Mouse (Mus musculus) hindbrain, embryonic 16.5 days (tissue): Measurements from ENCODE around the gene Olfr449. TPM values are rescaled to one million over a fixed set of nuclear protein-coding genes. Genes with fewer than 3 reads are reported as not detected.

Source experiments
- polyA plus RNA-seq: library from polyadenylated mRNA; unstranded; fragments of >200 nt; fragmentation: Nextera tagmentation; extraction: Ambion mirVana; gene quantifications from 2 replicates; pipeline ENCODE4 v1.2.1, GENCODE M21; 2015

The Olfr449 gene
- polyA plus RNA-seq, 1 experiment from 2014 or later = not detected

Other genes with a start within 250 kb of the Olfr449 start
- not detected in 2 replicates for gene Tcaf3, start 236.7 kb upstream of the Olfr449 start, polyA plus RNA-seq
- 2.2 and 2.6 TPM in 2 replicates for gene Tcaf2, start 189.1 kb upstream of the Olfr449 start, polyA plus RNA-seq
- gene Tcaf1, start 124.3 kb upstream of the Olfr449 start, polyA plus RNA-seq = 214 and 216 TPM in 2 replicates
- not detected in 2 replicates for gene Olfr453, start 95.0 kb upstream of the Olfr449 start, polyA plus RNA-seq
- gene Olfr38, start 78.0 kb upstream of the Olfr449 start, polyA plus RNA-seq = not detected in 2 replicates
- gene Olfr452, start 49.3 kb upstream of the Olfr449 start, polyA plus RNA-seq = not detected in 2 replicates
- gene Olfr450, start 22.4 kb upstream of the Olfr449 start, polyA plus RNA-seq = not detected in 2 replicates
- gene Olfr448, start 56.1 kb downstream of the Olfr449 start, polyA plus RNA-seq = not detected in 2 replicates
- gene Olfr447, start 74.5 kb downstream of the Olfr449 start, polyA plus RNA-seq = not detected in 2 replicates
- gene Olfr446, start 87.0 kb downstream of the Olfr449 start, polyA plus RNA-seq = not detected in 2 replicates
- not detected in 2 replicates for gene Olfr444, start 114.7 kb downstream of the Olfr449 start, polyA plus RNA-seq